Mouse (Mus musculus): ENCODE measurements around the gene Acer3. TPM values are rescaled to one million over a fixed set of nuclear protein-coding genes. Genes with fewer than 3 reads are reported as not detected.
"Not testable (repeated sequence)": the region's sequence is repeated elsewhere in the genome, so short reads cannot be mapped to it uniquely, and the experiment has no call there.

Gene Acer3
- polyA plus RNA-seq, 1 experiment from 2014 or later, result 29.4 TPM

GRCm38 (mm10) chr7:98194026-98194792 is 126.8 kb downstream of the Acer3 start:
- Histone ChIP-seq H3K27me3 (ENCODE audit: control insufficient read depth, insufficient read depth, low read depth, low read length) (peaks cover 43% of the 10 kb centered on the region), H3K27ac (ENCODE audit: low read length) (no peak overlapping the region), H3K9ac (ENCODE audit: low read length) (peak overlapping the region; percentile 39; the same call in 1 of the 2 replicates), H3K4me2 (ENCODE audit: low read depth, low read length) (peak overlapping the region; percentile 71), H3K4me1 (replicated peaks; ENCODE audit: control insufficient read depth, insufficient read depth, low read length) (peaks cover 13% of the 10 kb centered on the region), H3K9me3 (ENCODE audit: control insufficient read depth, low read length) (no peaks in the 10 kb centered on the region), H3K4me3 (ENCODE audit: low read length) (peak overlapping the region; percentile 47), H3K36me3 (ENCODE audit: control insufficient read depth, insufficient read depth, low read length) (no peaks in the 10 kb centered on the region)
- 1% methylated on average over 61 of the region's 61 CpGs for WGBS
- ATAC-seq (ENCODE audit: low read depth), result peak; percentile 41

DNA sequence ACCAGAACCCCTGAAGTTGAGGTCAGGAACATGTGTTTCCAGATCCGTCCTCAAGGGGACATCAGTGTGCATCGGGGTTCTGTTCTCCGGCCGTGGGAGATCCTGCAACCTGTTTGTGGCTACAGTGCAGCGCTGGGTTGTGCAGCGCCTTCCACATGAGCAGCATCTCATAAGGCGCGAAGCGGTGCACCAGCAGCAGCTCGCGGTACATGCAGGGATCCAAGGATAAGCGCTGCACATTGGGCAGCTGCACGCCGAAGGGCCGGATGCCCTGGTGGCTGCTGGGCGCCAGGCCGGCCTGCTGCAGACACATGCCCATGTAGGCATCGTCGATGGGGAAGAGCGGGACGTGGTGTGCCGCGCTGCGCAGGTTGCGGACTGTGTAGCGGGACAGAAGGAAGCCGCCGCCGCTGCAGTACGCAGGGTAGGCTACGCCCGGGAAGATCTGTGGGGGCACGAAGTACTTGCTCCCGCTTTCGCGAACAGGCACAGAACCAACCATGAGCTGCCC is 127.4 kb downstream of the Acer3 start:
- Histone ChIP-seq H3K9ac (ENCODE audit: low read length) (peak overlapping the region; percentile 39; the same call in 1 of the 2 replicates), H3K4me1 (replicated peaks; ENCODE audit: control insufficient read depth, insufficient read depth, low read length) (peaks cover 13% of the 10 kb centered on the region), H3K4me3 (ENCODE audit: low read length) (peak overlapping the region; percentile 47), H3K27me3 (ENCODE audit: control insufficient read depth, insufficient read depth, low read depth, low read length) (peaks cover 43% of the 10 kb centered on the region), H3K9me3 (ENCODE audit: control insufficient read depth, low read length) (no peaks in the 10 kb centered on the region), H3K4me2 (ENCODE audit: low read depth, low read length) (peak overlapping the region; percentile 71), H3K27ac (ENCODE audit: low read length) (no peak overlapping the region), H3K36me3 (ENCODE audit: control insufficient read depth, insufficient read depth, low read length) (no peaks in the 10 kb centered on the region)
- peak; percentile 13; the same call in 1 of the 2 replicates for ATAC-seq (ENCODE audit: low read depth)
- 4% methylated on average over 36 of the region's 36 CpGs for WGBS

GRCm38 (mm10) chr7:98191571-98192250 is 129.3 kb downstream of the Acer3 start:
- Histone ChIP-seq H3K4me3 (ENCODE audit: low read length) (no peak overlapping the region), H3K9me3 (ENCODE audit: control insufficient read depth, low read length) (no peaks in the 10 kb centered on the region), H3K9ac (ENCODE audit: low read length) (no peak overlapping the region), H3K4me2 (ENCODE audit: low read depth, low read length) (no peak overlapping the region), H3K27me3 (ENCODE audit: control insufficient read depth, insufficient read depth, low read depth, low read length) (peaks cover 43% of the 10 kb centered on the region), H3K36me3 (ENCODE audit: control insufficient read depth, insufficient read depth, low read length) (no peaks in the 10 kb centered on the region), H3K27ac (ENCODE audit: low read length) (no peak overlapping the region), H3K4me1 (replicated peaks; ENCODE audit: control insufficient read depth, insufficient read depth, low read length) (peaks cover 14% of the 10 kb centered on the region)
- ATAC-seq (ENCODE audit: low read depth), result no peak
- WGBS, result 53% methylated on average over 17 of the region's 17 CpGs

DNA sequence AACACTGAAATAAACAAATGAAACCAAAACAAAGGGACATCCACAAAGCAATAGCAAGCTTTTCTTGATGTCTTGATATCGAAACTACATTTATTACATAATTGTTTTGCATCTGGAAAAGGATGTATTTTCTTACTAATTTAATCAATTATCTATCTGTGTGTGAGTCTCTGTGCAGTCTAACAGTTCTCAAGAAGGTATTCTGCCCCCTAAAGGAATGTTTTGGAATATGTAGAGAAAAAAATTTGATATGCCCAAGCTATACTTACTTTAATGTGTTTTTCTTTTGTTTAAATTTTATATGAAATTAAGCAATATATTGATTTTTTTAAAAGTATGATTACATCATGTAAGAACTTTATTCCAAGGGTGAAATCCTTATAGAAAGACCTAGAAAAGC is 130.4 kb downstream of the Acer3 start:
- peaks cover 15% of the 10 kb centered on the region for H3K4me1 ChIP-seq (replicated peaks; ENCODE audit: control insufficient read depth, insufficient read depth, low read length)
- no peak for ATAC-seq (ENCODE audit: low read depth)

GRCm38 (mm10) chr7:98189745-98190144 is 131.3 kb downstream of the Acer3 start:
- Histone ChIP-seq H3K4me2 (ENCODE audit: low read depth, low read length) (no peak overlapping the region), H3K27ac (ENCODE audit: low read length) (no peak overlapping the region), H3K9me3 (ENCODE audit: control insufficient read depth, low read length) (no peaks in the 10 kb centered on the region), H3K4me1 (replicated peaks; ENCODE audit: control insufficient read depth, insufficient read depth, low read length) (peaks cover 15% of the 10 kb centered on the region), H3K9ac (ENCODE audit: low read length) (no peak overlapping the region), H3K4me3 (ENCODE audit: low read length) (no peak overlapping the region), H3K36me3 (ENCODE audit: control insufficient read depth, insufficient read depth, low read length) (no peaks in the 10 kb centered on the region), H3K27me3 (ENCODE audit: control insufficient read depth, insufficient read depth, low read depth, low read length) (peaks cover 32% of the 10 kb centered on the region)
- peak; percentile 42; the same call in 1 of the 2 replicates for ATAC-seq (ENCODE audit: low read depth)
- WGBS, result 11% methylated on average over 3 of the region's 3 CpGs

More for the DNA sequence above, 130.4 kb downstream of the Acer3 start:
- Histone ChIP-seq H3K9ac (ENCODE audit: low read length) (no peak overlapping the region), H3K36me3 (ENCODE audit: control insufficient read depth, insufficient read depth, low read length) (no peaks in the 10 kb centered on the region), H3K27ac (ENCODE audit: low read length) (no peak overlapping the region), H3K27me3 (ENCODE audit: control insufficient read depth, insufficient read depth, low read depth, low read length) (peaks cover 40% of the 10 kb centered on the region), H3K9me3 (ENCODE audit: control insufficient read depth, low read length) (no peaks in the 10 kb centered on the region), H3K4me2 (ENCODE audit: low read depth, low read length) (no peak overlapping the region), H3K4me3 (ENCODE audit: low read length) (no peak overlapping the region)
- WGBS, result 81% methylated on average over 1 of the region's 1 CpGs

- H3K4me1 ChIP-seq (replicated peaks; ENCODE audit: control insufficient read depth, insufficient read depth, low read length), result peaks cover 8% of the 10 kb centered on the region
- no peak for ATAC-seq (ENCODE audit: low read depth)
- no peak overlapping the region for H3K4me3 ChIP-seq (ENCODE audit: low read length)
- H3K9me3 ChIP-seq (ENCODE audit: control insufficient read depth, low read length), result no peaks in the 10 kb centered on the region
- no peak overlapping the region for H3K27ac ChIP-seq (ENCODE audit: low read length)
- no peaks in the 10 kb centered on the region for H3K36me3 ChIP-seq (ENCODE audit: control insufficient read depth, insufficient read depth, low read length)
- H3K4me2 ChIP-seq (ENCODE audit: low read depth, low read length), result no peak overlapping the region
- peaks cover 21% of the 10 kb centered on the region for H3K27me3 ChIP-seq (ENCODE audit: control insufficient read depth, insufficient read depth, low read depth, low read length)
- no peak overlapping the region for H3K9ac ChIP-seq (ENCODE audit: low read length)
- 81% methylated on average over 2 of the region's 2 CpGs for WGBS
Observed at GRCm38 (mm10) chr7:98188680-98189079, 132.3 kb downstream of the Acer3 start.

DNA sequence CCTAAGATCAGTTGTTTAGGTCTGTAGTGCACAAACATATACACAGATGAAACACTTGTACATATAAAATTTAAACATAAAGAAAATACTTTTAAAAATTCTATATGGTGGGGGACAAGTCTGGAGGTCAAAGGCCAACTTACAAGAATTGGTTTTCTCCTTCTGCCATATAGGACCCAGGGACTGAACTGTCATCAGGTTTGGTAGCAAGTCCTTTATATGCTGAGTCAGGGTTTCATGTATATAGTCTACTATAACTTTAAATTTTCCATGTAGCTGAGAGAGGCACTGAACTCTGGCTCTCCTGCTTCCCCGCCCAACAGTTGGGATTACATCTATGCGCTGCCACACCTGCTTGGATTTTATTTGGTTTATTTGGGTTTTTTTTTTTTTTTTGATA is 132.8 kb downstream of the Acer3 start:
- Histone ChIP-seq H3K4me2 (ENCODE audit: low read depth, low read length) (no peak overlapping the region), H3K27me3 (ENCODE audit: control insufficient read depth, insufficient read depth, low read depth, low read length) (peaks cover 17% of the 10 kb centered on the region), H3K4me1 (replicated peaks; ENCODE audit: control insufficient read depth, insufficient read depth, low read length) (peaks cover 3% of the 10 kb centered on the region), H3K4me3 (ENCODE audit: low read length) (no peak overlapping the region), H3K9me3 (ENCODE audit: control insufficient read depth, low read length) (no peaks in the 10 kb centered on the region), H3K9ac (ENCODE audit: low read length) (no peak overlapping the region), H3K36me3 (ENCODE audit: control insufficient read depth, insufficient read depth, low read length) (no peaks in the 10 kb centered on the region), H3K27ac (ENCODE audit: low read length) (no peak overlapping the region)
- WGBS, result 89% methylated on average over 2 of the region's 2 CpGs
- no peak for ATAC-seq (ENCODE audit: low read depth)

DNA sequence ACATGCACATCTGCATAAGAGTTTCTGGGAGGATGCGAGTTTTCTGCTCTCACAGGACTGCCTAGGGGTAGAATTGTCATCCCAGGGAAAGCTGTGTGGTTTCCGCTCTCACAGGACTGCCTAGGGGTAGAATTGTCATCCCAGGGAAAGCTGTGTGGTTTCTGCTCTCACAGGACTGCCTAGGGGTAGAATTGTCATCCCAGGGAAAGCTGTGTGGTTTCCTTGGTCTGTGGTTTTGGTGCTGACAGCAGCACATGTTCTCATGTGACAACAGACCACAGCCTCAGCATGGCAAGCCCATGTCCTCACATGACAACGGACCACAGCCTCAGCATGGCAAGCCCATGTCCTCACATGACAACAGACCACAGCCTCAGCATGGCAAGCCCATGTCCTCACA is 133.7 kb downstream of the Acer3 start:
- H3K4me1 ChIP-seq (replicated peaks; ENCODE audit: control insufficient read depth, insufficient read depth, low read length); H3K27me3 ChIP-seq (ENCODE audit: control insufficient read depth, insufficient read depth, low read depth, low read length); H3K36me3 ChIP-seq (ENCODE audit: control insufficient read depth, insufficient read depth, low read length); ATAC-seq (ENCODE audit: low read depth); H3K9ac ChIP-seq (ENCODE audit: low read length); H3K4me3 ChIP-seq (ENCODE audit: low read length); H3K9me3 ChIP-seq (ENCODE audit: control insufficient read depth, low read length); H3K27ac ChIP-seq (ENCODE audit: low read length); H3K4me2 ChIP-seq (ENCODE audit: low read depth, low read length): not testable (repeated sequence)
- WGBS, result 83% methylated on average over 3 of the region's 3 CpGs

- WGBS, result 62% methylated on average over 8 of the region's 8 CpGs
- H3K4me2 ChIP-seq (ENCODE audit: low read depth, low read length), result no peak overlapping the region
- ATAC-seq (ENCODE audit: low read depth), result no peak
- no peak overlapping the region for H3K9ac ChIP-seq (ENCODE audit: low read length)
- H3K27me3 ChIP-seq (ENCODE audit: control insufficient read depth, insufficient read depth, low read depth, low read length), result peaks cover 1% of the 10 kb centered on the region; the same call in 1 of the 2 replicates
- no peak overlapping the region for H3K27ac ChIP-seq (ENCODE audit: low read length)
- H3K9me3 ChIP-seq (ENCODE audit: control insufficient read depth, low read length), result no peaks in the 10 kb centered on the region
- H3K36me3 ChIP-seq (ENCODE audit: control insufficient read depth, insufficient read depth, low read length), result no peaks in the 10 kb centered on the region
- 0 out of 2 replicates have a peak, but pooled peaks cover 2% of the 10 kb centered on the region for H3K4me1 ChIP-seq (replicated peaks; ENCODE audit: control insufficient read depth, insufficient read depth, low read length)
- H3K4me3 ChIP-seq (ENCODE audit: low read length), result no peak overlapping the region
Observed at GRCm38 (mm10) chr7:98186637-98187036, 134.4 kb downstream of the Acer3 start.

All from lung, embryonic 16.5 days (tissue).